Mouse (Mus musculus) stomach, embryonic 15.5 days (tissue): ENCODE results near the gene Eif3d. TPM values are rescaled to one million over a fixed set of nuclear protein-coding genes. Genes with fewer than 3 reads are reported as not detected.

Experiments used
- ATAC-seq: fragments of 200-750 bp; cut with Nextera tagmentation; 2 replicates; pipeline ENCODE4 v1.8.0; 2017; ENCODE audit warnings: low read depth, moderate number of reproducible peaks, moderate TSS enrichment; ENCODE audit not compliant: insufficient read depth, low FRiP score
- H3K27ac ChIP-seq: fragments of 300-500 bp; sonication (generic); 2 replicates; pipeline ENCODE4 v1.5.1; 2015; ENCODE audit warnings: mild to moderate bottlenecking, inconsistent platforms
- H3K27me3 ChIP-seq: fragments of 300-500 bp; sonication (generic); replicated peaks from 2 replicates; pipeline ENCODE4 v1.6.1; 2015; ENCODE audit warnings: inconsistent platforms
- H3K36me3 ChIP-seq: fragments of 300-500 bp; sonication (generic); 2 replicates; pipeline ENCODE4 v1.6.1; 2015; ENCODE audit warnings: inconsistent platforms
- H3K4me1 ChIP-seq: fragments of 300-500 bp; sonication (generic); 2 replicates; pipeline ENCODE4 v1.6.1; 2015; ENCODE audit warnings: inconsistent platforms
- H3K4me2 ChIP-seq: fragments of 300-500 bp; sonication (generic); 2 replicates; pipeline ENCODE4 v1.6.1; 2015; ENCODE audit warnings: mild to moderate bottlenecking, inconsistent platforms
- H3K4me3 ChIP-seq: fragments of 300-500 bp; sonication (generic); replicated peaks from 2 replicates; pipeline ENCODE4 v1.5.1; 2015; ENCODE audit warnings: inconsistent platforms
- H3K9ac ChIP-seq: fragments of 300-500 bp; sonication (generic); 2 replicates; pipeline ENCODE4 v1.6.1; 2015; ENCODE audit warnings: inconsistent platforms
- H3K9me3 ChIP-seq: fragments of 300-500 bp; sonication (generic); 2 replicates; pipeline ENCODE4 v1.6.1; 2016; ENCODE audit warnings: inconsistent platforms
- WGBS: fragments of 180-500 bp; shearing (Covaris S2); methylation state at CpG from one replicate; pipeline ENCODE4 v1.1.7; 2015; 5-methylcytosine and 5-hydroxymethylcytosine counted together
- polyA plus RNA-seq: library from polyadenylated mRNA; unstranded; fragments of >200 nt; fragmentation: Nextera tagmentation; extraction: Ambion mirVana; gene quantifications from 2 replicates; pipeline ENCODE4 v1.2.1, GENCODE M21; 2015

The Eif3d gene
- polyA plus RNA-seq, 1 experiment from 2014 or later: 193 TPM

DNA sequence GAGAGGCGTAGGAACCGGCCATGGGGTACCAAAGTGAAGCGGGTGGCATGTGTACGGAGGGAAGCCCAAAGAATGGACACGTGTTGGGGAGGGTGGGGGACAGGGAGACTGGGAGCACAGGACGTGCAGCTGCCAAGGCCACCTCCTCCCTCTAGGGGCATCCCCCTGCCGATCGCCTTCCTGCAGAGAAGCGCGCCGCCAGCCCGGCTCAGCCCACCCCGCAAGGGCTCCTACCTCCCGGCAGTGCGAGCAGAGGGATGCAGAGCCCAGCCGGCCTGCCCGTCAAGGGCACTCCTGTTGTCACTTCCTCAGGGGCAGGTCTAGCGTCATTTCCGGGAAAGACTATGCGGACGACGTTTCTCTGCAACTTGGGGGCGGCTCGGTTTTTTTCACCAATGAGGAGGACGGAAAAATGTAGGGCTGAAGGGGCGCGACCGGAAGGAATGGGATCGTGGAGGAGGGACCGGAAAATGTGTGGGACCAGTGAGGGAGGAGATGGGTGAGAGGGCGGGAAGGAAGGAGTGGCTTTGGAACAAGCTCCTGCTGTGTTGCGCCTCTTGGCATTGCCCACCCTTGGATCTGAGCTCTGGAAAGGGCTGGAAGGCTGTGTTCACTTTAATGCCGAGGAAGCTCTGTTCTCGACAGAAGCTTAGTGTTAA lies 41.8 kb downstream of the Eif3d start, which contains the start of gene Txn2:
Txn2 (minus strand) TSS at position 334 of the 659 bp plus-strand sequence.
- Histone ChIP-seq H3K4me1 (peaks cover 10% of the 10 kb centered on the region), H3K27me3 (no peaks in the 10 kb centered on the region), H3K4me2 (peak within 1 kb of the TSS; percentile 66), H3K9me3 (no peaks in the 10 kb centered on the region), H3K36me3 (peaks cover 21% of the 10 kb centered on the region), H3K9ac (peak within 1 kb of the TSS; percentile 76), H3K27ac (peak within 1 kb of the TSS; percentile 96), H3K4me3 (peak within 1 kb of the TSS; percentile 90)
- 0% methylated on average over 34 of the region's 34 CpGs for WGBS
- peak; percentile 95 for ATAC-seq

DNA sequence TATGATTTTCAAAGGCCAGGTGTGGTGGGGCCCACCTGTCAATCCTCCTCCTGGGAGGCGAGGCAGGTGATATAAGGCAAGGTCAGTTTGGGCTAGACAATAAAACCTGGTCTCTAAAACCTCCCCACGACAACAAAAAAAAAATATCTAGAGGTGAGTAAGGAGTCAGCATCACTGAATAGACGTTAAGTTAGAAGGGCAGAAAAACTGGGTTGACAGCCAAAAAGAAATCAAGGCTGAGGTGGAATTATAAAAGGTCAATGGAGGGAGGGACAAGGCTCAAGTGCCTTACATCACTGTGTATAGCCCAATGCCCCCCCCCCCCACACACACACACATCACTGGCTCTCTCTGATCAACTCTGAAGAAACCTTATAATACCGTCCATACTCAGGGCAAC lies 42.5 kb downstream of the Eif3d start:
- Histone ChIP-seq H3K27ac (peak overlapping the region; percentile 96), H3K9ac (peak overlapping the region; percentile 76), H3K27me3 (no peaks in the 10 kb centered on the region), H3K4me3 (peak overlapping the region; percentile 90), H3K9me3 (no peaks in the 10 kb centered on the region), H3K4me1 (peaks cover 6% of the 10 kb centered on the region; the same call in 1 of the 2 replicates), H3K36me3 (peaks cover 28% of the 10 kb centered on the region), H3K4me2 (peak overlapping the region; percentile 66)
- WGBS: 18% methylated on average over 4 of the region's 4 CpGs
- no peak for ATAC-seq

DNA sequence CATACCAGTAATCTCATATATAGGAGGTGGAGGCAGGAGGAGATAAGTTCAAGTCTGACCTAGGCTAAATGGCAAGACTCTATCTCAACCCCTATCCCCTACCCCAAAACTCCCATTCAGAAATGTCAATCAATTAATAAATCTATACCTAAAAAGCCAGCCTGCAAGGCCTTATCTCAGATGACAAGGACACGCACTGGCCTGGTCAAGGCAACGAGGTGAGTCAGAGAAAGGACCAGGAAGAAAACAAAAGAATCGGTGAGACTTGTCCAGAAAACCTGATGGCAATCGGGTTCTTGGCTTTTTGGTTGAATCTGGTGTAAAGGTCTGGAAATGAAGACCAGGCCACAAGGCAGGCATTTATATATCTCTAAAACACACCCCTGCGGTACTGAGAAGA lies 43.7 kb downstream of the Eif3d start:
- Histone ChIP-seq H3K36me3 (peaks cover 37% of the 10 kb centered on the region), H3K4me3 (no peak overlapping the region), H3K4me2 (no peak overlapping the region), H3K4me1 (peaks cover 6% of the 10 kb centered on the region; the same call in 1 of the 2 replicates), H3K9ac (no peak overlapping the region), H3K9me3 (no peaks in the 10 kb centered on the region), H3K27ac (no peak overlapping the region), H3K27me3 (no peaks in the 10 kb centered on the region)
- WGBS: 91% methylated on average over 5 of the region's 5 CpGs
- no peak for ATAC-seq

DNA sequence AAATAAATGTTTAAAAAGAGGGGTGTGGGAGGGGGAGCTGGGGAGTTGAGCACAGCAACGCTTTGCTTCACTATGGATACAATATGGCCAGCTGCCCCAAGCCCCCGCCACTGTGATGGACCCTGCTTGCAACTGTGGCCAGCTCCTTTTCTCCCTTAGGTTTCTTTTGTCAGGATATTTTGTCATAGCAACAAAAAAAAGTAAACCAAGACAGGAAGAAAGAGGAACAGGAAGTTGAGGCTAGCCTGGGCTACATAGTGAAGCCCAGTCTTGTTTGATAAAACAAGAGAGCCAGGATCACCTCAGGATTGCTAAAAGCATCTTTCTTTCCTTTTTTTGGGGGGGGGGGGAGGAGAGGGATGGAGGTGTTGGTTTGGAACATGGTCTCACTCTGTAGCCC lies 45.4 kb downstream of the Eif3d start:
- no peak overlapping the region for H3K4me2 ChIP-seq
- ATAC-seq: no peak
- no peaks in the 10 kb centered on the region for H3K9me3 ChIP-seq
- no peak overlapping the region for H3K4me3 ChIP-seq
- WGBS: 93% methylated on average over 2 of the region's 2 CpGs
- no peaks in the 10 kb centered on the region for H3K27me3 ChIP-seq
- H3K4me1 ChIP-seq: peaks cover 6% of the 10 kb centered on the region; the same call in 1 of the 2 replicates
- no peak overlapping the region for H3K9ac ChIP-seq
- no peak overlapping the region for H3K27ac ChIP-seq
- peaks cover 48% of the 10 kb centered on the region for H3K36me3 ChIP-seq

DNA sequence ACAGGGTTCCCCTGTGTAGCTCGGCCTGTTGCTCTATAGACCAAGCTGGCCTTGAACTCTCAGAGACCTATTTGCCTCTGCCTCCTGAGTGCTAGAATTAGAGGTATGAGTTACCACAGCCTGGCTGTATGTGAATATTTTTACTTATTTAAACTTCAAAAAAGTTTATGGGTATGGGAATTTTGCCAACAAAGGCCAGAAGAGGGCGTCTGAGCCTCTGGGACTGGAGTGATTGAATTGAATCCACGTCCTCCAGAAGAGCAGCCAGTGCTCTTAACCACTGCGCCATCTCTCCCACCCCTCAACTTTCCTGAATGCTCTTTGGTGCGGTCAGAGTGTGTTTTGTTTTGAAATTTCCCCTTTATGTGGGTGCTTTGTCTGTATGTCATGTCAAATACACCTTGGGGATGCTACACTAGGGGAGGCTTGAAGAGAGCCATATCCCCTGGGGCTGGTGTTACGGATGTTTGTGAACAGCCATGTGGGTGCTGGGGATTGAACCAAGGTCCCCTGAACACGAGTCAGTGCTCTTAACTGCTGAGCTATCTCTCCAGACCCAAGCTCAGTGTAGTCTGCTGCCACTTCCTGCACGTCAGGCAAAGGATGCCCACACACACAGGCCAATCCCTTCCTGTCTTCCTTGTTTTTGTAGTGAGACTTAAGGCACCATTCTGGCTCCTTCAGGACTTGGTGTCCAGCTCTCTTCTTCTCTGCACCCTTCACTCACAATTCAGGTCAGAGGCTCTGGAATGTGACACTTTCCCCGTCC lies 47.2 kb downstream of the Eif3d start:
- Histone ChIP-seq H3K9ac (no peak overlapping the region), H3K9me3 (no peaks in the 10 kb centered on the region), H3K4me3 (no peak overlapping the region), H3K4me1 (0 out of 2 replicates have a peak, but pooled peaks cover 6% of the 10 kb centered on the region), H3K4me2 (no peak overlapping the region), H3K36me3 (peaks cover 48% of the 10 kb centered on the region), H3K27me3 (no peaks in the 10 kb centered on the region), H3K27ac (no peak overlapping the region)
- WGBS: 69% methylated on average over 9 of the region's 9 CpGs
- ATAC-seq: no peak

DNA sequence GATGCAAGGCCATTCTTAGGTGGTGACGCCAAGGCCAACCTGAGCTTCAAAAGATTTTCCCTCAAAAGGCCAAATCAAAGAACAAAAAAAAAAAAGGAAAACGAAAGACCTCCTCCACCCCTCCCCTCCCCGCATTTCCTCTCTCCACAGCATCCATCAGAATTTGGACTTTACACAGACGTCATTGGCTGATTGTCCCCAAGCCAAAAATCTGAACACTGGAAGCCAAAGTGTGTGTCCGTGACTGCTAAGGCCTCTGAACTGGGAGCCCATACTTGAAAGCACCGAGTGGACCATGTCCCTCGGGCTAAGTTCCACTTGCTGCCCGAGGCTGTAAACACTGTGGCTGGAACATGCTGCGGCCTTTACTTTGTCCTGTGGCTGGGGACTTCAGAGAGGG lies 47.9 kb downstream of the Eif3d start:
- Histone ChIP-seq H3K9me3 (no peaks in the 10 kb centered on the region), H3K36me3 (peaks cover 49% of the 10 kb centered on the region), H3K27ac (no peak overlapping the region), H3K9ac (no peak overlapping the region), H3K27me3 (no peaks in the 10 kb centered on the region), H3K4me1 (0 out of 2 replicates have a peak, but pooled peaks cover 2% of the 10 kb centered on the region), H3K4me2 (no peak overlapping the region), H3K4me3 (no peak overlapping the region)
- WGBS: 80% methylated on average over 9 of the region's 9 CpGs
- ATAC-seq: no peak

DNA sequence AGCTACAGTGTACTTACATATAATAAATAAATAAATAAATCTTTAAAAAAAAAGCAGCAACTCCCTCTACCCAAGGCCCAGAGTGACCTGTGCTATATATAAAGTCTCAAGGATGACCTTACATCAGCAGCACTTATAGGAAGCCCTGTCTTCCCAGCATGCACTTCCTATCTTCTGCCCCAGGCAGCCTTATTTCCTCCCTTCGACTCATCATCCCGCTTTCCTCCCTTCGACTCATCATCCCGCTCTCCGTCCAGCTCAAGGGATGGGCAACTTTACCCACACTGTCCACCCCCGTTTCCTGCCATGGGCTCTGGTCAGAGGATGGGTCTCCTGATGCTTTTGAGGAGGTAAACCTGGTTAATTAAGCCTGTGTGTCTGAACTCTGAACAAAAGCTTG lies 49.0 kb downstream of the Eif3d start:
- Histone ChIP-seq H3K9ac (no peak overlapping the region), H3K36me3 (peaks cover 49% of the 10 kb centered on the region), H3K4me3 (no peak overlapping the region), H3K4me1 (no peaks in the 10 kb centered on the region), H3K27me3 (no peaks in the 10 kb centered on the region), H3K4me2 (no peak overlapping the region), H3K27ac (no peak overlapping the region), H3K9me3 (no peaks in the 10 kb centered on the region)
- WGBS: 79% methylated on average over 6 of the region's 6 CpGs
- no peak for ATAC-seq

DNA sequence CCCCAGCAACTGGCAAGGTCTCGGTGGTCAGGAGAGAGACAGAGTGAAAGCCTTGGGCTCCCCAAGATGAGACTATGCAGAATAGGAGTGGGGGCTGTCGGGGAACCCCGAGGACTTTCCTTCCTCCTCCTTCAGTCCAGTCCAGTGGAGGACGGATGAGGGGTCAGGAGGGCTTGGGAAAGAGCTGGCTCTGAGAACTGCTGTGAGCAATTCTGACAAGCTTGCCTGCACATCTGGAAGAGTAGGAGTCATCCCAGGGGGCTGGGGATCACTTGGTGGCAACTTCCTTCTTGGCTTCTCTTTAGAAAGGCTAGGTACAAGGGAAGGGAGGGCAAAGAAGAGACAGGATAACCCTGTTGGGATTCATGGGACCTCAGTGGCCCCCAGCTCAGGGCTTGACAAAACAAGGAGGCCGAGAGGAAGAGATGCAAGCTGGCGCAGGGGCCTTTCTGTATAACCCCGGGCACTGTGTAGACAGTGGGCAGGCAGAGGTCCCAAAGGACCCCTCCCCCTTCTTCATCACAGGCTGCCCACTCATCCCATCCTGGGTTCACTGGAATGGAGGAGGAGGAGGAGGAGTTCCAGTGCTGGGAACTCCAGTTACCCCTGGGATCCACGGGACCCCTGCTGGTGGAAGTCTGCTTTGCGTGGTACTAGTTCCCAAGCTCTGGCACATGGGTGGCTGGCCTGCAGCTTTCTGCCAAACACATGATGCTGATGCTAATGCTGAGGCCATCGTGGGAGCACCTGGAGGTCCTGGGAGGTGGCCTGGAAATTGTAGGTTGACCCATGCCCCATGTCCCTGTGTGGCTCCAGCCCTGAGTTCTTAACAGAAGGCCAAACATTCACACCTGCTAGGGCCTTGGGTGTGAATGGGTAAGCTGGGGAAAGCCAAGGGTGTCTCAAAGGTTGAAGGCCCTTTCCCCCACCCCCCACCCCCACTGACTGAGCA lies 49.8 kb downstream of the Eif3d start:
- WGBS: 72% methylated on average over 10 of the region's 10 CpGs
- Histone ChIP-seq H3K4me1 (no peaks in the 10 kb centered on the region), H3K4me2 (no peak overlapping the region), H3K36me3 (peaks cover 51% of the 10 kb centered on the region; the same call in 1 of the 2 replicates), H3K27ac (0 out of 2 replicates have a peak overlapping the region, but pooled peaks have one; percentile 2), H3K9me3 (no peaks in the 10 kb centered on the region), H3K9ac (no peak overlapping the region), H3K27me3 (no peaks in the 10 kb centered on the region), H3K4me3 (no peak overlapping the region)
- 0 out of 2 replicates have a peak, but pooled peaks have one; percentile 9 for ATAC-seq

DNA sequence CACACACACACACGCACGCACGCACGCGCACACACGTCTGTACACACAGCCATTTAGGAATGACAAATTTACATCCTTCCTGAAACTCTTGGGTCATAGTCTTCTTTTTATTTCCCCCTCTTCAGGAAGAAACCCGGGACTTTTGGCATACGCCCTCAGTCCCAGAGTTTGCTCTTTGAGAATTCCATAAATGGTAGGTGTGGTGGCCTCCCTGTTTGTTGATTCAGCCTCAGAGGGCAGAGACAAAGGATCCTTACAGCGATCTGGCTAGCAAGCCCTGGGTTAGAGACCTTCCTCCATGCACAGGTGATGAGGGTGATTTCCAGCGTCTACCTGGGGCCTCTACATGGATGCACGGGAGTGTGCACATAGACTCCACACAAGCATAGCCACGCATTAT lies 51.2 kb downstream of the Eif3d start:
- H3K4me3 ChIP-seq: no peak overlapping the region
- 70% methylated on average over 12 of the region's 12 CpGs for WGBS
- ATAC-seq: no peak
- H3K36me3 ChIP-seq: peaks cover 57% of the 10 kb centered on the region
- H3K27ac ChIP-seq: peak overlapping the region; percentile 66
- H3K4me2 ChIP-seq: no peak overlapping the region
- H3K4me1 ChIP-seq: no peaks in the 10 kb centered on the region
- no peaks in the 10 kb centered on the region for H3K9me3 ChIP-seq
- H3K27me3 ChIP-seq: no peaks in the 10 kb centered on the region
- no peak overlapping the region for H3K9ac ChIP-seq

DNA sequence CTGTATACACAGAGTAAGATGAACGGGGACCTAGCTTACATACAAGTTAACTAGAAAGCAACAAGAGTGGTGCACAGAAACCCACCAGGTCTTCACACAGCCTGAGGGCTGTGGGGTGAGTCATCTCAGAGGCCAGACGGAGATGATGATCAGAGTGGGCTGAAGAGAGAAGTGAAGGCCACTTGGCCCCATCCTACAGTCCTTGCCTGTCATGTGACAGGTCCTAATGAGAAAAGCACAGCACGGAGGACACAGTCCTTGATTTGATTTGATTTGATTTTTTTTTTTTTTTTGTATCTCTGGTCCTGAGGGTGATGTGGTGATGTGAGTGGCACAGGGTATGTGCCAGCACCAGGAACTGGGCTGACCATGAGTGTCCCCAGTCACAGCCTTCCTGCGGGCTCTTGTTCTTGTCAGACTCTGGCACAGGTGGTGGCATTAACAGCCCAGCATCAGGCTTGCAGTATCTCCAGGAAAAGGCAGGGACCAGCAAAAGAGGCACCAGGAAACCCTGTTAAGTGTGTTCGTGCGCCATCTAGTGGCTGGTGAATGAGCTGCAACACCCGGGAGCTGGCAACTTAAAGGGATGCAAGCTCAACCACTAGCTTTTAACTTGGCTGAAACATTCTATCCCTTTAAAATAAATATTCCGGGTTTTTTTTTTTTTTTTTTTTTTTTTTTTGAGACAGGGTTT lies 53.6 kb downstream of the Eif3d start:
- Histone ChIP-seq H3K36me3 (peaks cover 42% of the 10 kb centered on the region), H3K4me2 (no peak overlapping the region), H3K4me1 (no peaks in the 10 kb centered on the region), H3K27ac (no peak overlapping the region), H3K27me3 (no peaks in the 10 kb centered on the region), H3K9me3 (no peaks in the 10 kb centered on the region), H3K9ac (no peak overlapping the region), H3K4me3 (no peak overlapping the region)
- ATAC-seq: 0 out of 2 replicates have a peak, but pooled peaks have one; percentile 28
- 35% methylated on average over 8 of the region's 8 CpGs for WGBS

DNA sequence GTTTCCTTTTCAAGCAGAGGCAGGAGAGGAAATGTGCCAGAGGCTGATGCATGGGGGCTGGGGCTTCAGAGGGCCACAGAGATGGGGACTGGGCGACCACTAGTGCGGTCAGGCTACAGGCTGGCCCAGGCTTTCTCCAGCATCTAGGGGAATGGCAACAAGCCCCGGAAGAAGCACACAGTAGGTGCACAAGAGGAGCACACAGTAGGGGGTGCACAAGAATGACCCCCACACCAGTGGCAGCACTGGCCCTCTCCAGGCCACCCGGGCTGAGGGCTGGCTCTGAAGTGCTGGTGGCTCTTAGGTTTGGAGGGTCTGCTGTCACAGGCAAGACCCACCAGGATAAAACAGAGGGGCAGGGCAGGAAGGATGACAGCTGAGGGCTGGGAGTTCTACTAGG lies 55.3 kb downstream of the Eif3d start:
- Histone ChIP-seq H3K9ac (no peak overlapping the region), H3K4me3 (no peak overlapping the region), H3K36me3 (peaks cover 31% of the 10 kb centered on the region), H3K27ac (no peak overlapping the region), H3K4me2 (no peak overlapping the region), H3K27me3 (no peaks in the 10 kb centered on the region), H3K9me3 (no peaks in the 10 kb centered on the region), H3K4me1 (0 out of 2 replicates have a peak, but pooled peaks cover 7% of the 10 kb centered on the region)
- 94% methylated on average over 4 of the region's 4 CpGs for WGBS
- ATAC-seq: no peak
